Mouse (Mus musculus) hindbrain, embryonic 12.5 days (tissue): ENCODE data around the gene Enah. TPM values are rescaled to one million over a fixed set of nuclear protein-coding genes. Genes with fewer than 3 reads are reported as not detected.

Experiments
- ATAC-seq: fragments of 200-750 bp; cut with Nextera tagmentation; 2 replicates; pipeline ENCODE4 v1.8.0; 2017; ENCODE audit warnings: moderate TSS enrichment; ENCODE audit not compliant: low FRiP score
- H3K27ac ChIP-seq: fragments of 300-500 bp; sonication (generic); 2 replicates; pipeline ENCODE4 v1.5.1; 2016; ENCODE audit warnings: mild to moderate bottlenecking
- H3K27me3 ChIP-seq: fragments of 300-500 bp; sonication (generic); 2 replicates; pipeline ENCODE4 v1.6.1; 2016; ENCODE audit warnings: mild to moderate bottlenecking
- H3K36me3 ChIP-seq: fragments of 300-500 bp; sonication (generic); 2 replicates; pipeline ENCODE4 v1.6.1; 2016; ENCODE audit warnings: mild to moderate bottlenecking
- H3K4me1 ChIP-seq: fragments of 300-500 bp; sonication (generic); 2 replicates; pipeline ENCODE4 v1.6.1; 2016
- H3K4me2 ChIP-seq: fragments of 300-500 bp; sonication (generic); replicated peaks from 2 replicates; pipeline ENCODE4 v1.6.1; 2016; ENCODE audit warnings: mild to moderate bottlenecking
- H3K4me3 ChIP-seq: fragments of 300-500 bp; sonication (generic); 2 replicates; pipeline ENCODE4 v1.5.1; 2016; ENCODE audit warnings: mild to moderate bottlenecking
- H3K9ac ChIP-seq: fragments of 300-500 bp; sonication (generic); 2 replicates; pipeline ENCODE4 v1.6.1; 2016; ENCODE audit warnings: mild to moderate bottlenecking, moderate library complexity
- H3K9me3 ChIP-seq: fragments of 300-500 bp; sonication (generic); replicated peaks from 2 replicates; pipeline ENCODE4 v1.6.1; 2016; ENCODE audit warnings: mild to moderate bottlenecking
- WGBS: fragments of 180-500 bp; shearing (Covaris S2); methylation state at CpG from one replicate; pipeline ENCODE4 v1.1.7; 2016; 5-methylcytosine and 5-hydroxymethylcytosine counted together
- polyA plus RNA-seq: library from polyadenylated mRNA; unstranded; fragments of >200 nt; fragmentation: Nextera tagmentation; extraction: Ambion mirVana; gene quantifications from 2 replicates; pipeline ENCODE4 v1.2.1, GENCODE M21; 2016

The Enah gene
- polyA plus RNA-seq, 1 experiment from 2014 or later, result 45.9 TPM

DNA sequence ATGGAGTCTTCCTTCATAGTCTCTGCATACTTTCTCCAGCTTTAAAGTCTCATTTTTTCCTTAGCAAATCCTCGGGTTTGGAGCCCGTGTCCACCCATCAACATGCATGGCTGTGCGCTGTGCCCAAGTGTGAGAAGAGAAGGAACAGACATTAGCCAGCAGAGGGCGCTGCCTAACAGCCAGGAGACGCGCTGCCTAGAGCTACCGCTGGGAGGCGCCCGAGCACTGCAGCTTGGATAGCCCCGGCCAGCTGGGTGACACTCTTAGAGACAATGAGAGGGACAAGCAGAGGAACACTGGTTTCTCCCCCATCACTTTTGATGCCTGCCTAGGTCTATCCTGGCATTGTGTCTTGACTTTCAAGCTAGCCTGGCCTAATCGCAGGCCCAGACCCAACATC, 131.0 kb downstream of the Enah start:
- peak; percentile 67 for ATAC-seq
- WGBS, result 7% methylated on average over 11 of the region's 11 CpGs
- Histone ChIP-seq H3K27ac (no peak overlapping the region), H3K4me3 (no peak overlapping the region), H3K4me1 (0 out of 2 replicates have a peak, but pooled peaks cover 8% of the 10 kb centered on the region), H3K27me3 (no peaks in the 10 kb centered on the region; the same call in 1 of the 2 replicates), H3K36me3 (no peaks in the 10 kb centered on the region), H3K9ac (no peak overlapping the region), H3K4me2 (no peak overlapping the region), H3K9me3 (no peaks in the 10 kb centered on the region)

DNA sequence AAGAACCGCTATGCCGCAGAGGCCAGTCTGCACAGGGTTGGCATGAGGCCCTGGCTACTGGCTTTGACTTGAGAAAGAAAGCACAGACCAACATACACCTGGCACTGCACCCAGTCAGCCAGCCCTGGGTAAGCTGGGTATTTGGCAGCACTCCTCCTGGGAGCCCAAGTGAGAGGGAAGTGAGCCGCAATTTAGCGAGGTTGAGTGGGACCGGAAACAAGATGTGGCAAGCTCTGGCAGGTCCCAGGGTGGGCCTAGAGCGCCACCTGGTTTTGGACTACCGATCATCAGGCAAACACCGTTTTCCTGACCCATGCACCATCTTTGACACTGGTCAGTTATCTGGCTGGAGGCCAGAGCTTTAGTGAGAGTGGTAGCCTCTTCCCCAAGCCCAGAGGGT, 138.3 kb downstream of the Enah start:
- 27% methylated on average over 8 of the region's 8 CpGs for WGBS
- Histone ChIP-seq H3K27ac (no peak overlapping the region), H3K27me3 (0 out of 2 replicates have a peak, but pooled peaks cover 4% of the 10 kb centered on the region), H3K36me3 (no peaks in the 10 kb centered on the region), H3K4me3 (no peak overlapping the region), H3K9me3 (no peaks in the 10 kb centered on the region), H3K9ac (no peak overlapping the region), H3K4me2 (0 out of 2 replicates have a peak overlapping the region, but pooled peaks have one; percentile 22), H3K4me1 (peaks cover 10% of the 10 kb centered on the region)
- ATAC-seq, result no peak; the same call in 1 of the 2 replicates

DNA sequence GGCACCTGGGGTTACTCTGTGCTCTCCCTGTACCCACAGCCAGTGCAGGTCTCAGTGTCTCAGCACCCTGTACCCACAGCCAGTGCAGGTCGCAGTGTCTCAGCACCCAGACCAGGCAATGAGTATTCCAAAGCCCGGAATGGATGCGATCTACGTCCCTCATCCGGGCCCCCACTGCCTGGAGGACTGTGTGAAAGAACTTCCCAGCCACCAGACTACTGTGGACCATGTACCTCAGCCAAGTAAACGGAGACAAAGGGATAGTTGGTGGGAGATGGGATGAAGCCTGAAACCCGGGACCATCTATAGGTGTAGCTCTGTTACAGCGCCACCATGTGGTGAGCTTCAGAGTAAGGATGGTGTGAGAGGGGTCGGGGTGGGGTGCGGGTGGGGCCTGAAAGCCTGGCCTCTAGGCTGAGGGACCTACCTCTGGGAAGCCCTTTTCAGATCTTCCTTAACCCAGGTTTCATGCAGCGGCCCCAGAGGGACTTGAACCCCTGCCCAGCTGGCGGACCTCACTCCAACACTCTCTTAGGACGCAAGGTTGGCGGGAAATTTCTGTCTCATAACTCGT, 139.0 kb downstream of the Enah start:
- WGBS, result 54% methylated on average over 15 of the region's 15 CpGs
- no peak for ATAC-seq
- 0 out of 2 replicates have a peak, but pooled peaks cover 4% of the 10 kb centered on the region for H3K27me3 ChIP-seq
- no peaks in the 10 kb centered on the region for H3K9me3 ChIP-seq
- H3K4me3 ChIP-seq, result no peak overlapping the region
- no peak overlapping the region for H3K27ac ChIP-seq
- H3K36me3 ChIP-seq, result no peaks in the 10 kb centered on the region
- peaks cover 10% of the 10 kb centered on the region for H3K4me1 ChIP-seq
- H3K9ac ChIP-seq, result no peak overlapping the region
- no peak overlapping the region for H3K4me2 ChIP-seq

DNA sequence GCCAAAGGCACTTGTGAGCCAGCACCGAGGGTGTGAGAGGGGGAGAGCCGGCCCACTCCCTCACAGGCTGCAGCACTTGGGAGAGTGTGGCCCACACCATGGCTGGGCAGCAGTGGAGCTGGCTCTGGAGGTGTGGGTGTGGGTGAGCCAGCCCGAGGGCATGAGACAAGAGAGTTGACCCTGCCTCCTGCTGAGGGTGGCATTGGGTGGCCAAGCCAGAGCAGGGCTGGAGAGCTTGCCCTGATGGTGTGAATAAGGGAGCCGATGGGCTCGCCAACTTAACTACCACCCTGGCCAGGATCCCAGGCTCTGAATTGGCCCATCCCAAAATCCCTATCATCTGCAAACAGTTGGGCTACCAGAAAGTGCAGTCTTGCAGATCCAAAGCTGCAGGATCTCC, 141.4 kb downstream of the Enah start:
- Histone ChIP-seq H3K9ac (no peak overlapping the region), H3K36me3 (no peaks in the 10 kb centered on the region), H3K4me3 (no peak overlapping the region), H3K4me2 (no peak overlapping the region), H3K9me3 (no peaks in the 10 kb centered on the region), H3K27me3 (0 out of 2 replicates have a peak, but pooled peaks cover 4% of the 10 kb centered on the region), H3K4me1 (peaks cover 10% of the 10 kb centered on the region), H3K27ac (no peak overlapping the region)
- no peak for ATAC-seq
- 79% methylated on average over 5 of the region's 5 CpGs for whole genome bisulfite sequencing

DNA sequence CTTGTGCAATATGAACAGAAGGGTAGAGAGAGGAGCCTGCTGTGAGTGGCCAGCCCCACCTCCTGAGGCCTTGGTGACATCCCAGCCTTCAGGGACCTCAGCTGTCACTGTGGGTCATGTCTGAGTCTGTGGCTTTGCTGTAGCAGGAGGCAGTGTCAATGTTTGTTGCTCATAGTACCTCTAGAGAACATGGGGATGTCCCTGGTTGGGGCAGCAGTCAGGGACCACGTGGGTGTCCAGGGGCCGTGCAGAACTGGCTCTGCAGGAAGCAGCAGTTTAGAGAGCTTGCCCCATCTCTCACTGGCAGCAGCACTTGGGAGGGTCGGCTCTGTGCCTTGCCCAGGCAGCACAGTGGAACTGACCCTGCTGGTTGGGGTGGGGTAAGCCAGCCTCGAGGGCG, 142.7 kb downstream of the Enah start:
- no peak overlapping the region for H3K9ac ChIP-seq
- H3K4me1 ChIP-seq, result peaks cover 9% of the 10 kb centered on the region
- WGBS, result 60% methylated on average over 5 of the region's 5 CpGs
- H3K4me3 ChIP-seq, result no peak overlapping the region
- no peaks in the 10 kb centered on the region for H3K36me3 ChIP-seq
- H3K27ac ChIP-seq, result no peak overlapping the region
- 0 out of 2 replicates have a peak, but pooled peaks cover 4% of the 10 kb centered on the region for H3K27me3 ChIP-seq
- ATAC-seq, result no peak
- no peak overlapping the region for H3K4me2 ChIP-seq
- no peaks in the 10 kb centered on the region for H3K9me3 ChIP-seq

DNA sequence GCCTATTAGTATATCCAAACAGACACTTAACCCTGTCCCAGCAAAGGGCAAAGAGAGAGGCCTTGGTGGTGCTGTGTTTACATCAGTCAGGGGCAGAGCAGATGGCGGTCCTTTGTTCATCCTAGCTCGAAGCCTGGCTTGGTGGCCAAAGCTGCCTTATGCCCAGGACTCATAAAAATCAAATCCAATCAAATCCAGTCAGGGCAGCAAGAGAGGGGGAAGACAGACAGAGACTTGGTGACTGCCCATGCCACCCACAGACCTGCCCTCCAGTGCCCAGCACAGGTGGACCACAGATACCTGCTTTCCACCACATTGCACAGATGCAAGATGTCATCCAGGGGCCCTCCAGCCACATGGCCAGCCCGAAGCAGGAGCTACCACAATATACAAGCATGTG, 143.1 kb downstream of the Enah start:
- WGBS, result 73% methylated on average over 3 of the region's 3 CpGs
- ATAC-seq, result no peak
- Histone ChIP-seq H3K36me3 (no peaks in the 10 kb centered on the region), H3K4me1 (0 out of 2 replicates have a peak, but pooled peaks cover 6% of the 10 kb centered on the region), H3K27me3 (0 out of 2 replicates have a peak, but pooled peaks cover 4% of the 10 kb centered on the region), H3K9ac (no peak overlapping the region), H3K27ac (no peak overlapping the region), H3K4me3 (no peak overlapping the region), H3K4me2 (no peak overlapping the region), H3K9me3 (no peaks in the 10 kb centered on the region)

DNA sequence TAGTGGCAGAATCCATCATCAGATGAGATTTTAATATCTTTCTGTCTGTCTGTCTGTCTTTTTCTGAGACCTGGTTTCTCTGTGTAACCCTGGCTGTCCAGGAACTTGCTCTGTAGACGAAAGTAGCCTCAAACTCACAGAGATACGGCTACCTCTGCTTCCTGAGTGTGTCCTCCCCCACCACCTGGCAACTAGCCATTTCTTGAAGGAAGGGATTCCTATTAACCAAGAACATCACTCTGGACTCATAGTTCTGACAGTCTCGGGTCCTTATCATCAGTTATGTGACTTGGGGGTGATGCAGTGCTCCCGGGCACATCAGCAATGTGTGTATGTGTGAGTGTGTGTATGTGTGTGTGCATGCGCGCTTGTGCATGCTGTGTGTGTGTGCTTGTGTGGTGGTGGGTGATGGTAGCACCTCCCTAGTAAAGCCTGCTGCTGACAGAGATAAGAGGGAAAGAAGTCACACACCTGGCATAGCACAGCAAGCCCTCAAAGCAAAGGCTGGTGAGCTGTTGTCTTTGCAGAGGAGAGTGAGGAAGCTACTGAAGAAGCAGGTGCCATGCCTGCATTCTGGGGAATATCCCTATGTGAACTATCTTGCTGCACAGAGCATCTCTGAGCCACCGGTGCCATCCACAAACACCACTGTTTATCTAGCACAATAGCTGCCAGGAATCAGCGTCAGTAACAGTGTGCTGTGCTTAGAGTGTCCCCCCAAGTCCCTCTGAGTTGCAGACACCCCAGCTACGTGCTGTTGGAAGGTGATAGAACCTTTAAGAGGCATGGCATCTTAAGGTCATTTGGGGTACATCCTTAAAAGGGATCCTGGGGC, 146.5 kb downstream of the Enah start:
- Histone ChIP-seq H3K4me1 (no peaks in the 10 kb centered on the region), H3K9ac (no peak overlapping the region), H3K4me3 (no peak overlapping the region), H3K27ac (no peak overlapping the region), H3K36me3 (no peaks in the 10 kb centered on the region), H3K9me3 (no peaks in the 10 kb centered on the region), H3K4me2 (no peak overlapping the region), H3K27me3 (0 out of 2 replicates have a peak, but pooled peaks cover 2% of the 10 kb centered on the region)
- 83% methylated on average over 9 of the region's 9 CpGs for WGBS
- ATAC-seq, result no peak

DNA sequence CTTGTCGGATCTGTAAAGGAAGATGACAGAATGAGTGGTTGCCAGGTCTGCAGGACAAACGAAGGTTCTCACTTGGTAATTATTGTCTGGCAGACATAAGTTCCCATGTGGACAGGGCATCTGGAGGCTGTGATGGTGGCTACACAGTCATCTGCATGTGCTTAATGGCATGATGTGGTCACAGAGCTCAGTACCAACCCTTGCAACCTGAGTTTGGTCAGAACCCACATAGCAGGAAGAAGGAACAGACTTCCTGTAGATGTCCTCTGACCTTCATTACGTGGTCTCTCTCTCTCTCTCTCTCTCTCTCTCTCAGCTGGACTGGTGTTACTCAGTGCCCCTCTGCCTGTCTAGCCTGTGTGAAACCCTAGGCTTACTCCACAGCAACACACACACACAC, 147.2 kb downstream of the Enah start:
- Histone ChIP-seq H3K4me2 (no peak overlapping the region), H3K4me3 (no peak overlapping the region), H3K36me3 (no peaks in the 10 kb centered on the region), H3K4me1 (no peaks in the 10 kb centered on the region), H3K9ac (no peak overlapping the region), H3K27me3 (no peaks in the 10 kb centered on the region), H3K9me3 (no peaks in the 10 kb centered on the region), H3K27ac (no peak overlapping the region)
- 73% methylated on average over 3 of the region's 3 CpGs for WGBS
- no peak for ATAC-seq

DNA sequence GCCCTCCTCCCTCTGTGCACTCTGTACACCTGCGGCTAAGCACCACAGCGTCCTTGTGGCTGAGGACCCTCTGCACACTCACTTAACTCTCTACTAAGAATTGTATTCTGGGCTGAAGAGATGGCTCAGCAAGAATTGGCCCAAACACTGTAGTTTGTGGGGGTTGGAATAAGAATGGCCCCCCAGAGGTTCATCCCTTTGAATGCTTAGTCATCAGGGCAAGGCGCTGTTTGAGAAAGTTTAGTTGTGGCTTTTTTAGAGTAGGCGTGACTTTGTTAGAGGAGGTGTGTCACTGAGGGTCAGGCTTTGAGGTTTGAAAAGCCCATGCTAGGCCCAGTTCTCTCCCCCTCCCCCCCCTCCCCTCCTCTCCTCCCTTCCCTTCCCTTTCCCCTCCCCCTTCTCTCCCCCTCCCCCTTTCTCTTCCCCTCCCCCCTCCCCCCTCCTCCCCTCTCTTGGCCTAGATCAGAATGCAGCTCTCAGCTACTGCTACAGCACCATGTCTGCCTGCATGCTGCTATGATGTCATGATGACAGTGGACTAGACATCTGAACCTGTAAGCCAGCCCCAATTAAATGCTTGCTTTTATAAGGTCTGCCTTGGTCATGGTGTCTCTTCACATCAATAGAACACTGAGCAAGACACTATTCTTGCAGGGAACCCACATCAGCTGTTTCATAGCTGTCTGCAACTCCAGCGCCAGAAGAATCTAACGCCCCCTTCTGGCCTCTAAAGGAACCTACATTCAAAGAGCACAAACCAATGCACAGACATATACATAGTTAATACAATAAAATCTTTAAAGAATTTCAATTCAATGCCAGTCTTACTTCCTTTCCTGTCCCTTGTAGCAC, 153.1 kb downstream of the Enah start:
- no peaks in the 10 kb centered on the region for H3K9me3 ChIP-seq
- H3K9ac ChIP-seq, result no peak overlapping the region
- no peaks in the 10 kb centered on the region for H3K27me3 ChIP-seq
- no peak overlapping the region for H3K4me3 ChIP-seq
- 0 out of 2 replicates have a peak, but pooled peaks cover 4% of the 10 kb centered on the region for H3K4me1 ChIP-seq
- WGBS, result 77% methylated on average over 6 of the region's 6 CpGs
- H3K27ac ChIP-seq, result no peak overlapping the region
- ATAC-seq, result no peak
- H3K4me2 ChIP-seq, result no peak overlapping the region
- no peaks in the 10 kb centered on the region for H3K36me3 ChIP-seq

DNA sequence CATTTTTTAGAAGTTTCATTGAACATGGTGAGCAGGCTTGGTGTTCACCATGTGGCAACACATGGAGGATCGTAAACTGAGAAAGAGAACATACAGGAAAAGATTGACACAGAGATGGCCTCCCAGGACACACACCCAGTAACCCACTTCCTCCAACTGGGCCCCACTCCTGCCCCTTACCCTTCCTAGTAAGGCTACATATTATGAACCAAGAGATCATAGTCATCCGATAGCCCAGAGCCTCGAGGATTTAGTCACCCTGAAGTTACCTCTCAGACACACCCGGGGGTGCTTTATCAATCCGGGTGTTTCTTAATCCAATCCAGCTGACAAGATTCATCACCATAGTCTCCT, 153.9 kb downstream of the Enah start:
- WGBS, result 85% methylated on average over 5 of the region's 5 CpGs
- Histone ChIP-seq H3K27ac (no peak overlapping the region), H3K4me3 (no peak overlapping the region), H3K36me3 (no peaks in the 10 kb centered on the region), H3K4me1 (0 out of 2 replicates have a peak, but pooled peaks cover 4% of the 10 kb centered on the region), H3K9ac (no peak overlapping the region), H3K4me2 (no peak overlapping the region), H3K27me3 (no peaks in the 10 kb centered on the region), H3K9me3 (no peaks in the 10 kb centered on the region)
- no peak for ATAC-seq

DNA sequence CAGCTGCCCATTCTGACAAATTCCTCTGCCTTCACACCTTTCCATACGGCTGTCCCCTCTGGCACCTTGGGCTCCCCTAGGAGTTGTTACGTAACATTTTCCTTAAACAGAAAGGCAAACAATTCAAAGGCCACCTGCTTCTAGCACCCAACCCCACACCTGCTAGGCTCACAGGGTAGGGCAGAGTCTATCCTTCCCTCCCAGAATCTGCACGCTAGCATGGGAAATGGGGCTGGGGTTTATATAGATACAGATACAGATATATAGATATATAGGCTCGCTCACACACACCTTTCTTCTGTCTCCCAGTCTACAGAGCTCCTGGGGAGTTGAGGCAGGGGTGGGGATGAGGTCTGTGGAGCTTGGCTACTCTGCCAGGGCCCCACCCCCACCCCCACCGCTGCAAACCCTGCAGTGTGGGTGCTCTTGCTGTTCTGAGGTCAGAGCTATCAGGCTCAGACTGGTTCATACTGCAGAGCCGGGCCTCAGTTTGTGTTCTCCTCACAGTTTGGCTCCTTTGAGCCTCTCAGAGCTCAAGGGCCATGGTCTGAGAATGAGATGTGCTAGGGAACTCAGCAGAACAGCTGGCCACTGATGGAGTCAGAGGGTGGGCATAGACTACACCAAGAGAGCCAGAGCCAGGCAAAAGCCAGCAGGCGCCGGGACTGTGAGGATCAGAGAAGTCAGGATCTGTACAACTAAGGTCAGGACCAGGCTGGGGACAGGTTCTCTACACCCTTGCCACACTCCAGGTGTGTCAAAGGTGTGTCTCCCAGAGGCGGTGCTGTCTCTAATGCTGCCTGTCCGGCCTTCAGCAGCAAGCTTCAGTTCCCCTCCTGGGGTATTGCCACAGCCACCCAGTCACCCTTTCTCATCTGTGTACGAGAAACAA, 154.6 kb downstream of the Enah start:
- Histone ChIP-seq H3K36me3 (no peaks in the 10 kb centered on the region), H3K9me3 (no peaks in the 10 kb centered on the region), H3K9ac (no peak overlapping the region), H3K4me1 (0 out of 2 replicates have a peak, but pooled peaks cover 4% of the 10 kb centered on the region), H3K4me2 (no peak overlapping the region), H3K27me3 (no peaks in the 10 kb centered on the region), H3K27ac (no peak overlapping the region), H3K4me3 (no peak overlapping the region)
- no peak for ATAC-seq
- WGBS, result 82% methylated on average over 11 of the region's 11 CpGs
